Mouse (Mus musculus): ENCODE measurements around the gene Myo19. TPM values are rescaled to one million over a fixed set of nuclear protein-coding genes. Genes with fewer than 3 reads are reported as not detected.

Gene Myo19
- polyA plus RNA-seq (2017; shearing (Covaris generic)): 2.6 TPM

DNA sequence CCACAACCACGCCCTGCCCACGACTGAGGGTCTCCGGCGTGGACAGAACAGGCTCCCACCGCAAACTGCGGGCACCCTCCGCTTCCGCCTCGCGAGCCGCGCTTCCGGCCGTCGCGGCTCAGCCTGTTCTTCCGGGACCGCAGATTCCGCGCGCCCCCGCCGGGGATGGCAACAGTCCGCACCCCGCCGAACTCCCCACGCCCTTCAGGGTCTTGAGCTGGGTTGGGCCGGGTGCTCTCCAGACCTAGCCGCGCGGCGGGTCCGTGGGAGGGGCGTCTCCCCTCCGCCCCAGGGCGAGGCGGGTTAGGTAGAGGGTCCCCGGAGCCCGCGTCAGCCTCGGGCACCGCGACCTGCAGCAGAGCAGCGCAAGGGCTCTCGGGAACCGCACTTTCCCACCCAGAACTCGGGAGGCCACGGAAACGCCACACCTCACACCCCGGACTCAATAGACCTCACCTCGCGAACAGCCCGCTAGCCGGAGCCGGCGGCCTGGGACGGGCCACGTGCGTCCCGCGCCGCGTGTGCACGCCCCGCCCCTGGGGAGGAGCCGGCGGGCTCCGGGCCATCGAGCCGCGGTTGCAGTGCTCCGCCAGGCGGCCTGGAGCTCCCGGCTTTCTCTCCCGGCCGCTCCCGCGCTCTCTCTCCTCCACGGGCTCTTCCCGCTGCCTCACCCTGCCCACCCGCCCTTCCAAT lies at the start of gene Myo19, which contains the start of gene Pigw:
Myo19 (plus strand) TSS at position 377 of the 693 bp plus-strand sequence.
Pigw (minus strand) TSS at position 514 of the 693 bp plus-strand sequence.

DNA sequence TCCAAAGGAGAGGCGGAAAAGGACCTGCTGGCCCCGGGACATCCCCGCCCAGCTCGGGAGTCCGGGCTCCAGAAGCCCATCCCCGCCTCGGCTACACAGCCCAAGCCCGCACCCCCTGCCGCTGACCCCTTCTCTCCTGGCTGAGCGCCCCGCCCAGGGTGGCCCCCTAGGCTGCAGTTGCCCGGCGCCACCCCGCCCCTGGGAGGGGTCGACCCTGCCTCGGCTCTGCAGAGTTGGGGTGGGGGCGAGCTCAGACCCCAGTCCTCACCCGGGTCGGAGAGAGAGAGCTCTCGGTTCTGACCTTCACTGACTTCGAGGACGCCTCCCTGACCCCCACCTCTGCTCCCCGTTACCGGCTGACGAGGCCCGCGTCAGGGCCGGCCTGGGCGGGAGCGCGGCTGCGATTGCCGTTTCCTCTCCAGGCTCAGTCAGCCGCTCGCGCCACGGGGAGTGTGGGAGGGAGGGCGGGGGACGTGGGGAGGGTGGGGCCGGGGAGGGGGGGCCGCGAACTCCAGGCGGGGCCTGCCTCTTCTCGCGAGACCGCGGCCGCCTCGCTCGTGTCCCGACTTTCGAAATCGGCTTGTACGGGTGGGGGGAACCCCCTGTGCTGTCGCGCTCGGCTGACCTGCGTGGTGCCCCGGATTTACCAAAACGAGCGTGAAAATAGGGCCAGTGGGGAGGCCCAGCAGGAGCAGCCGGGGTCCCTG lies 9.5 kb upstream of the Myo19 start, which contains the start of gene Ggnbp2:
Ggnbp2 (minus strand) TSS at position 481 of the 707 bp plus-strand sequence.

DNA sequence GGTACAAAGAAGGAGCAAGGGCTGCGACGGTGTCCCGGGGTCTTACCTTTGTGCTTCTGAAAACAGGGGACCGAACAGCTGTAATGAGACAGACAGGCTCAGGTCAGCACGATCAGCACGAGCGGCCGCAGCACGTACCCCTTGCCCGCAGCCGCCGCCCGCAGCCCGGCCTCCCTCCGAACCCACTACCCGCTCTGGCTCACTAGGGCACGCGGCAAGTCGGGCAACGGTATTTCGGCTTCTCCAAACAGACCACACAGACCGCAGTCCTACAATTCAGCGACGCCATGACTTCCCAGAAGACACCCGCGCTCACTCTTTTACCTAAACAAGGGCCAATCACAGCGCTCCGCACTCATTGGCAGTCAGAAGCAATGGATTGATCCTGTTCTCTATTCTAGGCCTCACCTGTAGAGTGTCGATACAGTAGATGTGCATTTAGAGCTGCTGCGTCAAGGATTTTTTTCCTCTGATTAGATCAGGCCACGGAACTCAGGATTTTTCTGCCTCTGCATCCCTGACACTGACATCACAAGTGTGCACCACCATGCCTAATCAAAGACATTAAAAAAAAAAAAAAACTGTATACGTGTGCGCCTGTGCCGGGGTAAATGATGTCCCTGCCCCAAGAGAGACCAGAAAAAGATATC lies 36.2 kb downstream of the Myo19 start, which contains the start of gene Znhit3:
Znhit3 (minus strand) TSS at position 314 of the 650 bp plus-strand sequence.

DNA sequence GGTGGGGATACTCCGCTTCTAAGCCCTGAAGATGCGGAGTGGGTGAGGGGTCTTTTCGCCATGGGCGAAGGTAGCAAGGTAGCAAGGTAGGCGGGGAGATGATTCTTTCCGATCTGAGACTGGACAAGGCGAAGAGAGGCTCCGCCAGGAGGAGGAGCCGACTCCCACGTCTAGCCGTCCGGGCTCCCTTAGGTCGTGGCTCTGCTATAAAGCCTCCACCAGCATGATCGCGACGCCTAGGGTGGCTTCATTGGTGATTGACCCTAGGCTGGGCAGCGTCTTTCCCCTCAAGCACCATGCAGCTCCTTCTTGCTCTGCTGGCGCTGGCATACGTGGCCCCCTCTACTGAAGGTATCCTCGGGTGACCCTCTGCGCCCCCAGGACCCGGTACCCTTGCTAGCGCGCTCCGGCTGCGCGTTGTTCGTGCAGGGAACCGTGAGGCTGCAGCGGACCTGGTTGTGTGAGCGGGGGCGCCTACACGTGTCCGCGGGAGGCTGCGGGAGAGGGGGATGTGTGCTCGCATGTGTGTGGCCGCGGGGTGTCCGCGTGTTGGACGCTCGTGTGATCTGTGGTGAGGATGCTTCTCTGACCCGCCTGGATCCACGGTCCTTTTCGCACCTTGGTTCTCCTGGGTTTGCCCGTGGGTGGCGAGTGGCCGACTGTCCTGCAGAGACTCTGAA lies 77.8 kb downstream of the Myo19 start, which contains the start of gene Car4:
Car4 (plus strand) TSS at position 196 of the 680 bp plus-strand sequence.

Other genes with a start within 250 kb of the Myo19 start
- 31.5 TPM for gene Mrm1, start 60.6 kb upstream of the Myo19 start, polyA plus RNA-seq (2017; shearing (Covaris generic))
- gene Dhrs11, start 51.2 kb upstream of the Myo19 start, polyA plus RNA-seq (2017; shearing (Covaris generic)): 28.5 TPM
- 205 TPM for gene Ggnbp2, start 9.3 kb upstream of the Myo19 start, polyA plus RNA-seq (2017; shearing (Covaris generic))
- gene Pigw, start 137 bp downstream of the Myo19 start, polyA plus RNA-seq (2017; shearing (Covaris generic)): 5.5 TPM
- gene Znhit3, start 36.2 kb downstream of the Myo19 start, polyA plus RNA-seq (2017; shearing (Covaris generic)): 33.1 TPM
- gene Car4, start 77.6 kb downstream of the Myo19 start, polyA plus RNA-seq (2017; shearing (Covaris generic)): not detected